Mouse (Mus musculus) myocyte (in vitro differentiated cells): ENCODE data around the gene B230118H07Rik. TPM values are rescaled to one million over a fixed set of nuclear protein-coding genes. Genes with fewer than 3 reads are reported as not detected.
A peak's percentile ranks its signal among the peaks of the same experiment; 100 is the strongest.

Experiments used
- H3K27me3 ChIP-seq: one replicate; pipeline ENCODE4 v1.6.1; 2011; ENCODE audit not compliant: control insufficient read depth, insufficient read depth, insufficient read length
- H3K36me3 ChIP-seq: one replicate; pipeline ENCODE4 v1.6.1; 2011; ENCODE audit not compliant: control insufficient read depth, insufficient read depth
- H3K4me2 ChIP-seq: one replicate; pipeline ENCODE4 v1.6.1; 2011; ENCODE audit warnings: low read depth, control low read depth
- H3K4me3 ChIP-seq: one replicate; pipeline ENCODE4 v1.5.1; 2011; ENCODE audit warnings: mild to moderate bottlenecking, control low read depth, moderate library complexity
- H3K79me2 ChIP-seq: one replicate; pipeline ENCODE4 v1.6.1; 2011; ENCODE audit not compliant: control insufficient read depth, insufficient read depth
- H3ac ChIP-seq: one replicate; pipeline ENCODE4 v1.6.1; 2011; ENCODE audit not compliant: control insufficient read depth, insufficient read length
- CEBPB ChIP-seq: IDR thresholded peaks from 2 replicates; pipeline ENCODE4 v1.6.1; 2011; ENCODE audit warnings: mild to moderate bottlenecking, moderate library complexity; ENCODE audit not compliant: poor library complexity, insufficient read depth, severe bottlenecking
- E2F4 ChIP-seq: IDR thresholded peaks from one replicate; pipeline ENCODE4 v1.6.1; 2011; ENCODE audit warnings: mild to moderate bottlenecking, control low read depth, moderate library complexity; ENCODE audit not compliant: insufficient read depth
- MAX ChIP-seq: IDR thresholded peaks from one replicate; pipeline ENCODE4 v1.6.1; 2011; ENCODE audit warnings: low read depth, mild to moderate bottlenecking, control low read depth
- MYOD1 ChIP-seq, 3 experiments: IDR thresholded peaks; one replicate each; pipeline ENCODE4 v1.6.1; 2011; ENCODE audit warnings: control low read depth in 2 of 3, low read depth in 2 of 3, mild to moderate bottlenecking in 2 of 3, moderate library complexity in 1 of 3; ENCODE audit not compliant: insufficient read length in 2 of 3, control insufficient read depth in 1 of 3
- MYOG ChIP-seq, 3 experiments: IDR thresholded peaks; one replicate each; pipeline ENCODE4 v1.6.1; 2011; ENCODE audit warnings: control low read depth in 2 of 3, low read depth in 2 of 3, mild to moderate bottlenecking in 2 of 3; ENCODE audit not compliant: insufficient read length in 2 of 3, control insufficient read depth in 1 of 3, insufficient read depth in 1 of 3
- POLR2A ChIP-seq: IDR thresholded peaks from one replicate; pipeline ENCODE4 v1.6.1; 2011; ENCODE audit warnings: low read depth, mild to moderate bottlenecking, control low read depth, moderate library complexity; ENCODE audit not compliant: insufficient read length
- POLR2AphosphoS2 ChIP-seq: IDR thresholded peaks from one replicate; pipeline ENCODE4 v1.6.1; 2011; ENCODE audit warnings: low read depth, control low read depth; ENCODE audit not compliant: insufficient read length
- REST ChIP-seq: IDR thresholded peaks from one replicate; pipeline ENCODE4 v1.6.1; 2011; ENCODE audit warnings: mild to moderate bottlenecking, control low read depth, moderate library complexity; ENCODE audit not compliant: insufficient read depth, insufficient read length
- SRF ChIP-seq: IDR thresholded peaks from one replicate; pipeline ENCODE4 v1.6.1; 2011; ENCODE audit warnings: low read depth; ENCODE audit not compliant: control insufficient read depth, insufficient read length
- TCF12 ChIP-seq: IDR thresholded peaks from one replicate; pipeline ENCODE4 v1.6.1; 2011; ENCODE audit warnings: mild to moderate bottlenecking, control low read depth; ENCODE audit not compliant: poor library complexity, insufficient read depth, severe bottlenecking
- TCF3 ChIP-seq: IDR thresholded peaks from one replicate; pipeline ENCODE4 v1.6.1; 2011; ENCODE audit warnings: low read depth, control low read depth; ENCODE audit not compliant: insufficient read length
- USF1 ChIP-seq: IDR thresholded peaks from one replicate; pipeline ENCODE4 v1.6.1; 2011; ENCODE audit warnings: low read depth, mild to moderate bottlenecking, control low read depth, moderate library complexity
- polyA plus RNA-seq: library from polyadenylated mRNA; unstranded; fragments of >200 nt; fragmentation: generic; extraction: Trizol; gene quantifications from one replicate; pipeline ENCODE4 v1.2.1, GENCODE M21; 2012; ENCODE audit warnings: missing spikeins

The B230118H07Rik gene
- polyA plus RNA-seq, 1 experiment = 18.1 TPM

DNA sequence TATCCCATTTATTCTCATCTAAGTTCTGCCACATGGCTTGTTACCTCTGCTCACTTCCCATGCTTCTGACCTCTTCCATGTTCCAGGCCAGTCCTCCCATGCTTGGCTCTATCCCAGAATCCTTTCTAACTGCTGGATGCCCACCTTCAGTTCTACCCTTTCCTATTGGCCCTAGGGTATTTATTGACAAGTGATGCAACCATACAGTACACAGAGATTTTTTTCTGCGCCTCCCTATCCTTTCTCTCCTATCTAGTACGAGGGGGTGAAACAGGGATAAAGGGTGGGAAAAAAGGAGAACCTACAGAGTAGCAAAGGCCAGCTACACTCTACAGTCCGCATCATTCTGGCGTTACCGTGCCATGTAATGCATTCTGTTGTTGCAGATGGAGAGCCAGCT lies 38.7 kb upstream of the B230118H07Rik start:
- H3K27me3 ChIP-seq = no peaks in the 10 kb centered on the region
- no peak overlapping the region for H3K4me3 ChIP-seq
- no peak for TF ChIP-seq CEBPB
- TF ChIP-seq REST = no peak
- TF ChIP-seq MYOG (IDR thresholded peaks at IDR 0.05; ENCODE audit: control insufficient read depth in 1 of 3, insufficient read depth in 1 of 3, insufficient read length in 2 of 3, low read depth in 2 of 3) = no peak
- no peak for TF ChIP-seq E2F4
- no peaks in the 10 kb centered on the region for H3K79me2 ChIP-seq
- H3ac ChIP-seq = no peak overlapping the region
- H3K36me3 ChIP-seq = peaks cover 15% of the 10 kb centered on the region
- H3K4me2 ChIP-seq = no peak overlapping the region

DNA sequence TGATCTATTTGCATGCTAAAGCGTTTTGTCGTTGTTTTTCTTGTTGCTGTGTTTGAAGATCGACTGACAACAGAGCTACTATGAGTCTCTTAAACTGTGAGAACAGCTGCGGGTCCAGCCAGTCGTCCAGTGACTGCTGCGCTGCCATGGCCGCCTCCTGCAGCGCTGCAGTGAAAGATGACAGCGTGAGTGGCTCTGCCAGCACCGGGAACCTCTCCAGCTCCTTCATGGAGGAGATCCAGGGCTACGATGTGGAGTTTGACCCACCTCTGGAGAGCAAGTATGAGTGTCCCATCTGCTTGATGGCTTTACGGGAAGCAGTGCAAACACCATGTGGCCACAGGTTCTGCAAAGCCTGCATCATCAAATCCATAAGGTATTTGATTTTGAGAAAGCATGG lies 35.1 kb upstream of the B230118H07Rik start:
- Histone ChIP-seq H3ac (no peak overlapping the region), H3K27me3 (no peaks in the 10 kb centered on the region), H3K4me2 (no peak overlapping the region), H3K79me2 (peaks cover 20% of the 10 kb centered on the region), H3K36me3 (peaks cover 5% of the 10 kb centered on the region), H3K4me3 (no peak overlapping the region)
- TF ChIP-seq USF1 (no peak), POLR2AphosphoS2 (no peak), MAX (no peak), MYOD1 (IDR thresholded peaks at IDR 0.05; ENCODE audit: control insufficient read depth in 1 of 3, insufficient read length in 2 of 3, low read depth in 2 of 3) (no peak), E2F4 (no peak), MYOG (IDR thresholded peaks at IDR 0.05; ENCODE audit: control insufficient read depth in 1 of 3, insufficient read depth in 1 of 3, insufficient read length in 2 of 3, low read depth in 2 of 3) (no peak), TCF3 (no peak)

DNA sequence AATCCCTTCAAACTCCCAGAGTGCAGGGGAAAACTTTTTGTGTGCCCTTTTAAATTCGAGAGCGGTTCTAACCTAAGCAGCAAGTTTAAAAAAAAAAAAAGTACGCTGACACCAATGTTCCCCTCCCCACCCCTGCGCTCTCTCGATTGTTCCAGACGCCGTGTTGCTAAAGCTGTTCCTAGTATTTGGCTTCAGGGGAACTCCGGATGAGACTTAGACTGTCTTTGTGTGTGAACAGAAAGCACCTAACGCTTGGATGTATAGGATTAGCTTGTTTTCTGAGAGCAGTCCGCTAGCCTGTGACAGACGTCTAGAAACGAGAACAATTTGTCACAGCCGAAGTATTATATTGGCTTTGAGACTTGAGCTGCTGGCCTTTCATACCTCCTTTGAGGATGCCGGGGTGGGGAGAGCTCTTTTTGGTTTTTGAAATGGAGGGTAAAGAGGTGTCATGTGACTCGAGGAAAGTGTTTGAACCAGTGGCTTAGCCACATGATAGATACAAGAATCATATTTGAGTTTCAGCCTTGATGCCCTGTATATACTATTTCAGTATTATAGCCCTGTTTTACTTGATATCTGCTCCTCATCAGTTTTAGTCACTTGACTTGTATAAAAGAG lies 29.9 kb upstream of the B230118H07Rik start:
- Histone ChIP-seq H3K79me2 (peaks cover 30% of the 10 kb centered on the region), H3K36me3 (no peaks in the 10 kb centered on the region), H3K4me3 (peak overlapping the region; percentile 91), H3ac (peak overlapping the region; percentile 29), H3K27me3 (peaks cover 17% of the 10 kb centered on the region), H3K4me2 (peak overlapping the region; percentile 77)
- TF ChIP-seq USF1 = peak; percentile 41
- TF ChIP-seq TCF3 = no peak

- Histone ChIP-seq H3K36me3 (no peaks in the 10 kb centered on the region), H3K4me2 (peak within 1 kb of the TSS; percentile 77), H3K79me2 (peaks cover 30% of the 10 kb centered on the region), H3K27me3 (peaks cover 21% of the 10 kb centered on the region), H3ac (peak within 1 kb of the TSS; percentile 29), H3K4me3 (peak within 1 kb of the TSS; percentile 91)
- TF ChIP-seq REST (no peak), CEBPB (no peak), MAX (no peak), E2F4 (no peak), POLR2A (peak; percentile 84), MYOG (IDR thresholded peaks at IDR 0.05; ENCODE audit: control insufficient read depth in 1 of 3, insufficient read depth in 1 of 3, insufficient read length in 2 of 3, low read depth in 2 of 3) (peak in 1 of 3 experiments; percentile 31), USF1 (no peak), TCF12 (no peak), MYOD1 (IDR thresholded peaks at IDR 0.05; ENCODE audit: control insufficient read depth in 1 of 3, insufficient read length in 2 of 3, low read depth in 2 of 3) (peak in 1 of 3 experiments; percentile 51), TCF3 (no peak), POLR2AphosphoS2 (peak; percentile 73), SRF (no peak)
Observed at GRCm38 (mm10) chr2:101678236-101679021, 29.1 kb upstream of the B230118H07Rik start, which contains the start of gene Traf6. Traf6 (plus strand) TSS chr2:101678429.

DNA sequence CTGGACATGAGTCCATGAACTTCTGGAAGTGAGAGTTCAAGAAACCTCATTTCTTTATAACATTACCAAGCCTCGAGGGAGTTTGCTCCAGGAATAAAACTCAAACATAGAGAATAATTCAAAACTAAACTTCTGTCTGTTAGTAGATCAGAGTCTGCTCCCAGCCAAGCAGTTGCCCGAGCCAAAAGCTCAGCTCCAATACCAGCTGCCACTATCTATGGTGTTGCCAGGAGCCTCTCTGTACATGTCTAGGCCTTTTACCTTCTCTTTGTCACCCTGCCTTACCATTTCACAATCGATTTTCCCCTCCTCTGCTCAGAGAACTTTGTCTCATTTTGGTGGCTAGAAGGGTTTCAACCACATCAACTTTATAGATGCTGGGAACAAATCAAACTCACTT lies 24.2 kb upstream of the B230118H07Rik start:
- no peak overlapping the region for H3K4me2 ChIP-seq
- no peak overlapping the region for H3K4me3 ChIP-seq
- H3K79me2 ChIP-seq = peaks cover 1% of the 10 kb centered on the region
- TF ChIP-seq MAX (no peak), MYOD1 (IDR thresholded peaks at IDR 0.05; ENCODE audit: control insufficient read depth in 1 of 3, insufficient read length in 2 of 3, low read depth in 2 of 3) (no peak), CEBPB (no peak), REST (no peak), USF1 (no peak), TCF3 (no peak), POLR2A (no peak), SRF (no peak), TCF12 (no peak), MYOG (IDR thresholded peaks at IDR 0.05; ENCODE audit: control insufficient read depth in 1 of 3, insufficient read depth in 1 of 3, insufficient read length in 2 of 3, low read depth in 2 of 3) (no peak), E2F4 (no peak), POLR2AphosphoS2 (no peak)
- no peaks in the 10 kb centered on the region for H3K36me3 ChIP-seq
- peaks cover 36% of the 10 kb centered on the region for H3K27me3 ChIP-seq
- H3ac ChIP-seq = no peak overlapping the region
